Mouse (Mus musculus): ENCODE measurements at regions not wholly inside any gene's neighbourhood (a gene's known extent, or its start where the extent isn't known, plus 50 kb on each side); places are given as distances from the start of the nearest gene placed in this dataset.
"Not testable (repeated sequence)": the region's sequence is repeated elsewhere in the genome, so short reads cannot be mapped to it uniquely, and the experiment has no call there.

DNA sequence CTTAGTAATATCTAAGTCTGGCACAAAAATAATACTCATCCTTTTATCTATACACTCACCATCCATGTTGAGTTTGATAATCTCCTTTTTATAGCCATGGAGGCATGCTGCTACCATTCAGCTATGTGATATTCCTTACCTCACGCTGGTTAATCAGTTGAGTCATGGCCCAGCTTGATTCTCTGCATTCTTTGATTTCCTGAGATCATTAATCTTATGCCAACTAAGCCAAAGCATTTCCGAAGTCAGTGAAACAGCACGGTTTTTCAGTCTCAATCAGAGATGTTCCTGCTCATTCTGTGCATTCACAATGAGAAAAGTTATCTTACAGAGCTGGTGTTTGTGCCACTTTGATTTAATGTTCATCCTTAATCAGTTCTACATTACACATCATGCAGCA is 380.7 kb upstream of the Dsel start:
- in situ Hi-C loops (cut with MboI, MseI) = no loop called here

DNA sequence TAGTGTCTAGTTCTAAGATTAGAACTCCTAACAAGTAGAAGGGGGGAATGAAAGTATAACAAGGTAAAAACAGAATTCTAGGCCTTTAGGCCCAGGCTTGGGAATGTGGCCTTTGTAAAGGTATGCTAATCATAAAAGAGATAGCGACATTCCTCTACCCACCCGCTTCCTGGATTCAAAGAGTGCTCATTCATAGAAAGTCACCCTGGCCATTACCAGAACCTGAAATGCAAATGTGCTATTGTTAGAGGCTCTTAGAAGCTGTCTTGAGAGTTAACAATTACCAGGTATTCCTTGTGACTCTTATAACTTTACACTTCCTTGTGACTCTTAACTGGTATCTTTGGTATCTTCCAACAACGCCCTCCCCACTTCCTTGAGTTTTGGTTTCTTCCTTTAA is 360.8 kb upstream of the Dsel start:
- in situ Hi-C loops (cut with MboI, MseI) = not testable (repeated sequence)

DNA sequence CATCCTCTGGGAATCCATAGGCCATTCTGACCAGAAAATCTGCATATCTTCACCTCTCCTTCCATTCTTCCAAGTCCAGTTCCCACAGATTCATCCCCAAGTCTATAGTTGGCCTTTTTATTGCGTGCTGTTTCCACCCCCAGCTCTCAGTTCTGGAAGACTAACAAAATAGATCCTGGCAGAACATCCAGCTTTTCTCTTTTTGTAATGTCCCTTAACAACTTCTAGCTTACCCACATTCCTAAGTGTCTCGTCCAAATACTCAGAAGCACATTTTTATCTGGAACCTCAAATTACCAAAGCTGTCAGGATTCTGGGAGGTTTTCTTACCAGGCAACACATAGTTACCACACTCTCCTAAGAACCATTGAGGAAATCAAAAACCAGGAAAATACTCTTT is 327.9 kb upstream of the Dsel start:
- in situ Hi-C loops (cut with MboI, MseI) = loop anchor here (5.0 kb wide), 1 partner anchor 50 kb away; no protein-coding TSS in a partner anchor

DNA sequence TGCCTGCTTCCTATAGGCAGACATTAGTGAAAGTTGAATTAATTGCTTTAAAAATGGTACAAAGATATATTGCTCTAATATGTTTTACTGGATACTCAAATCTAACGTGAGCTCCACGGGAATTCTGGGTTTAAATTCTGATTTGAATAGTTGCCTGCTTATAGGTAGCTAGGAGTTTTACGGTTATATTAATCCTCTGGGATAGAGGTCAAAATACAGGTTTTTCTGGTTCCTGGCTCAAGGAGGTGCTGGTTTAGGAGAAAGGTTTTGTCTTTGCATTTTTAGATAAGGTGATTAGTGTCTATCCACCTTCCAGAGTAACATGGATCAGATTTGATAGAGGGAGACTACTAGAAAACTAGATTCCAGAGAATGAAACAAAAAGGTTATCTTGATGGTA is 315.7 kb upstream of the Dsel start:
- in situ Hi-C loops (cut with MboI, MseI) = no loop called here
